Mouse (Mus musculus) kidney, postnatal 25 days (tissue): ENCODE measurements at regions not wholly inside any gene's neighbourhood (a gene's known extent, or its start where the extent isn't known, plus 50 kb on each side); places are given as distances from the start of the nearest gene placed in this dataset.

Source experiments
- DNase-seq, 2 experiments: peaks; one replicate each; pipeline ENCODE4 v3.0.0; 2021; ENCODE audit warnings: mixed read lengths in 2 of 2

GRCm38 (mm10) chrX:66469442-66470311 lies 165.7 kb upstream of the 4930447F04Rik start:
- no peak for DNase-seq

DNA sequence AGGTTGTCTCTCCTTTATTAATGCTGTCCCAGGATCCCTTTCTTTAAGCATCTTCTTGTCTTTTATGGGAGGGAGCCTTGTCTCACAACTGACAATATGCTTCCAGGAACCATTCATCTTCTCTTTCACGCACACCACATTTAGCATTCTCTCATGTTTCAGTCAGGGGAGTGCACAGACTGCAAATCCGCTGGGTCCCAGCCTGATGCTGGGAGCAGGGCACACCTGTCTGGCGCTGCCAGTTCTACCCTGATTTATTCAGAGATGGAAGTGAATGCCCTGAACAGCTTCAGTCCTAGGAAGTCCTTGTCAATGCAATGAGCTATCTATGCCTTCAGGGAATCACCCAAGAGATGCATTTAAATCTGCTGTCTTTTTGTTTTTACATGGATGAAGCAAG lies 161.0 kb upstream of the 4930447F04Rik start:
- DNase-seq = no peak

GRCm38 (mm10) chrX:66461459-66462001 lies 157.5 kb upstream of the 4930447F04Rik start:
- peak in 1 of 2 experiments; percentile 21 for DNase-seq
